Mouse (Mus musculus) myocyte (in vitro differentiated cells): ENCODE data around the gene Ldlr.
A peak's percentile ranks its signal among the peaks of the same experiment; 100 is the strongest.

Experiments
- CEBPB ChIP-seq: IDR thresholded peaks from 2 replicates; pipeline ENCODE4 v1.6.1; 2011; ENCODE audit warnings: mild to moderate bottlenecking, moderate library complexity; ENCODE audit not compliant: poor library complexity, insufficient read depth, severe bottlenecking
- E2F4 ChIP-seq: IDR thresholded peaks from one replicate; pipeline ENCODE4 v1.6.1; 2011; ENCODE audit warnings: mild to moderate bottlenecking, control low read depth, moderate library complexity; ENCODE audit not compliant: insufficient read depth
- MAX ChIP-seq: IDR thresholded peaks from one replicate; pipeline ENCODE4 v1.6.1; 2011; ENCODE audit warnings: low read depth, mild to moderate bottlenecking, control low read depth
- MYOD1 ChIP-seq, 3 experiments: IDR thresholded peaks; one replicate each; pipeline ENCODE4 v1.6.1; 2011; ENCODE audit warnings: control low read depth in 2 of 3, low read depth in 2 of 3, mild to moderate bottlenecking in 2 of 3, moderate library complexity in 1 of 3; ENCODE audit not compliant: insufficient read length in 2 of 3, control insufficient read depth in 1 of 3
- POLR2A ChIP-seq: IDR thresholded peaks from one replicate; pipeline ENCODE4 v1.6.1; 2011; ENCODE audit warnings: low read depth, mild to moderate bottlenecking, control low read depth, moderate library complexity; ENCODE audit not compliant: insufficient read length
- POLR2AphosphoS2 ChIP-seq: IDR thresholded peaks from one replicate; pipeline ENCODE4 v1.6.1; 2011; ENCODE audit warnings: low read depth, control low read depth; ENCODE audit not compliant: insufficient read length
- TCF12 ChIP-seq: IDR thresholded peaks from one replicate; pipeline ENCODE4 v1.6.1; 2011; ENCODE audit warnings: mild to moderate bottlenecking, control low read depth; ENCODE audit not compliant: poor library complexity, insufficient read depth, severe bottlenecking

GRCm38 (mm10) chr9:21752252-21752792 lies 29.0 kb downstream of the Ldlr start:
- TF ChIP-seq POLR2A (no peak), CEBPB (no peak), E2F4 (no peak), MYOD1 (IDR thresholded peaks at IDR 0.05; ENCODE audit: control insufficient read depth in 1 of 3, insufficient read length in 2 of 3, low read depth in 2 of 3) (peak in 2 of 3 experiments; percentile 98 to 99), TCF12 (peak; percentile 89), POLR2AphosphoS2 (peak; percentile 52), MAX (no peak)
